Mouse (Mus musculus): Measurements from ENCODE around the gene Slc16a14. TPM values are rescaled to one million over a fixed set of nuclear protein-coding genes. Genes with fewer than 3 reads are reported as not detected.

Gene Slc16a14
- total and polyA plus RNA-seq, 3 experiments, result 0.10 to 0.13 TPM; not detected in 1

- in situ Hi-C loops (cut with MboI; ENCODE audit: low pct_ligation_motif_present, low pct_unique_long_range_greater_than_20kb, low sequenced_read_pairs), result no loop called here
- H3K4me1 ChIP-seq (ENCODE audit: control insufficient read depth in 1 of 2, insufficient read depth in 2 of 2), result peaks cover 2 to 20% of the 10 kb centered on the region in 2 experiments
Observed at GRCm38 (mm10) chr1:84912571-84912970, 22.4 kb downstream of the Slc16a14 start.

GRCm38 (mm10) chr1:84910177-84910804 is 24.6 kb downstream of the Slc16a14 start:
- H3K36me3 ChIP-seq (replicated peaks in 1 of 2; ENCODE audit: control insufficient read depth in 1 of 2, insufficient read depth in 1 of 2, low read length in 1 of 2), result no peaks in the 10 kb centered on the region
- dilution Hi-C loops (cut with MboI; ENCODE audit: extremely low pct_ligation_motif_present, extremely low pct_unique_long_range_greater_than_20kb, low sequenced_read_pairs) (no loop called here), in situ Hi-C loops (cut with MboI; ENCODE audit: low pct_ligation_motif_present, low pct_unique_long_range_greater_than_20kb, low sequenced_read_pairs) (no loop called here)
- no peaks in the 10 kb centered on the region for H3K79me2 ChIP-seq (replicated peaks; ENCODE audit: control insufficient read depth, extremely low read depth, insufficient read depth, poor library complexity, severe bottlenecking)
- H3K4me3 ChIP-seq (replicated peaks in 1 of 3; ENCODE audit: low read depth in 2 of 3, low read length in 2 of 3, poor library complexity in 1 of 3), result no peak overlapping the region
- H3K9ac ChIP-seq (ENCODE audit: insufficient read depth, low read depth), result no peak overlapping the region
- no peak overlapping the region for H3K27ac ChIP-seq (ENCODE audit: insufficient read depth, low read depth)
- peaks cover 2% of the 10 kb centered on the region for H3K9me3 ChIP-seq (replicated peaks; ENCODE audit: low read length)
- TF ChIP-seq USF1 (IDR thresholded peaks at IDR 0.05; ENCODE audit: low read depth, low read length), result no peak
- TF ChIP-seq TBP (conservative IDR thresholded peaks at IDR 0.05; ENCODE audit: low read depth, low read length), result no peak
- TF ChIP-seq NELFE (IDR thresholded peaks at IDR 0.05; ENCODE audit: low read depth, low read length), result no peak
- no peak for TF ChIP-seq MAZ (IDR thresholded peaks at IDR 0.05; ENCODE audit: low read depth, low read length)
- no peak for TF ChIP-seq JUND (conservative IDR thresholded peaks at IDR 0.05; ENCODE audit: low read depth, low read length)
- TF ChIP-seq POLR2AphosphoS2 (IDR thresholded peaks at IDR 0.05; ENCODE audit: low read depth, low read length), result no peak
- no peak for TF ChIP-seq JUN (IDR thresholded peaks at IDR 0.05; ENCODE audit: insufficient read depth, low read depth, low read length)
- no peak for TF ChIP-seq TCF12 (IDR thresholded peaks at IDR 0.05; ENCODE audit: low read depth, low read length)
- no peak for TF ChIP-seq CTCF (conservative IDR thresholded peaks at IDR 0.05 in 1 of 2, IDR thresholded peaks at IDR 0.05 in 1 of 2; ENCODE audit: low read depth in 2 of 2, low read length in 2 of 2)
- TF ChIP-seq SMC3 (IDR thresholded peaks at IDR 0.05; ENCODE audit: low read depth, low read length), result no peak
- TF ChIP-seq POLR2A (IDR thresholded peaks at IDR 0.05; ENCODE audit: low read depth, low read length), result no peak
- no peak for TF ChIP-seq MEF2A (IDR thresholded peaks at IDR 0.05; ENCODE audit: borderline replicate concordance, low read depth, low read length)
- no peaks in the 10 kb centered on the region for H3K27me3 ChIP-seq (replicated peaks)
- H3K4me2 ChIP-seq (ENCODE audit: insufficient read depth, low read depth, poor library complexity, severe bottlenecking), result no peak overlapping the region
- no peak for DNase-seq (ENCODE audit: extremely low read depth)
- H3K4me1 ChIP-seq (ENCODE audit: control insufficient read depth in 1 of 2, insufficient read depth in 2 of 2), result peaks cover 0 to 12% of the 10 kb centered on the region in 2 experiments; a peak in 2 of 4 replicates

More at GRCm38 (mm10) chr1:84912571-84912970, 22.4 kb downstream of the Slc16a14 start:
- Histone ChIP-seq H3K79me2 (replicated peaks; ENCODE audit: control insufficient read depth, extremely low read depth, insufficient read depth, poor library complexity, severe bottlenecking) (no peaks in the 10 kb centered on the region), H3K9me3 (replicated peaks; ENCODE audit: low read length) (no peaks in the 10 kb centered on the region), H3K27ac (ENCODE audit: insufficient read depth, low read depth) (no peak overlapping the region), H3K36me3 (replicated peaks in 1 of 2; ENCODE audit: control insufficient read depth in 1 of 2, insufficient read depth in 1 of 2, low read length in 1 of 2) (no peaks in the 10 kb centered on the region), H3K4me3 (replicated peaks in 1 of 3; ENCODE audit: low read depth in 2 of 3, low read length in 2 of 3, poor library complexity in 1 of 3) (no peak overlapping the region), H3K9ac (ENCODE audit: insufficient read depth, low read depth) (no peak overlapping the region), H3K27me3 (replicated peaks) (no peaks in the 10 kb centered on the region), H3K4me2 (ENCODE audit: insufficient read depth, low read depth, poor library complexity, severe bottlenecking) (no peak overlapping the region)
- TF ChIP-seq USF2 (conservative IDR thresholded peaks at IDR 0.05; ENCODE audit: low read depth, low read length) (no peak), MAFK (IDR thresholded peaks at IDR 0.05; ENCODE audit: insufficient replicate concordance, low read length) (no peak), EP300 (IDR thresholded peaks at IDR 0.05; ENCODE audit: low read length) (no peak), ZKSCAN1 (IDR thresholded peaks at IDR 0.05; ENCODE audit: borderline replicate concordance, low read depth, low read length) (no peak), JUND (conservative IDR thresholded peaks at IDR 0.05; ENCODE audit: low read depth, low read length) (no peak), ZNF384 (IDR thresholded peaks at IDR 0.05; ENCODE audit: low read depth, low read length) (no peak), HCFC1 (IDR thresholded peaks at IDR 0.05; ENCODE audit: low read depth, low read length) (no peak), JUN (IDR thresholded peaks at IDR 0.05; ENCODE audit: insufficient read depth, low read depth, low read length) (no peak), MAZ (IDR thresholded peaks at IDR 0.05; ENCODE audit: low read depth, low read length) (no peak), POLR2A (IDR thresholded peaks at IDR 0.05; ENCODE audit: low read depth, low read length) (no peak), NELFE (IDR thresholded peaks at IDR 0.05; ENCODE audit: low read depth, low read length) (no peak), TCF12 (IDR thresholded peaks at IDR 0.05; ENCODE audit: low read depth, low read length) (no peak)
- dilution Hi-C loops (cut with MboI; ENCODE audit: extremely low pct_ligation_motif_present, extremely low pct_unique_long_range_greater_than_20kb, low sequenced_read_pairs), result no loop called here
- no peak for DNase-seq (ENCODE audit: extremely low read depth)

All from CH12.LX (cell line).